Mouse (Mus musculus): ENCODE measurements around the gene Fgd6.

The Fgd6 gene

DNA sequence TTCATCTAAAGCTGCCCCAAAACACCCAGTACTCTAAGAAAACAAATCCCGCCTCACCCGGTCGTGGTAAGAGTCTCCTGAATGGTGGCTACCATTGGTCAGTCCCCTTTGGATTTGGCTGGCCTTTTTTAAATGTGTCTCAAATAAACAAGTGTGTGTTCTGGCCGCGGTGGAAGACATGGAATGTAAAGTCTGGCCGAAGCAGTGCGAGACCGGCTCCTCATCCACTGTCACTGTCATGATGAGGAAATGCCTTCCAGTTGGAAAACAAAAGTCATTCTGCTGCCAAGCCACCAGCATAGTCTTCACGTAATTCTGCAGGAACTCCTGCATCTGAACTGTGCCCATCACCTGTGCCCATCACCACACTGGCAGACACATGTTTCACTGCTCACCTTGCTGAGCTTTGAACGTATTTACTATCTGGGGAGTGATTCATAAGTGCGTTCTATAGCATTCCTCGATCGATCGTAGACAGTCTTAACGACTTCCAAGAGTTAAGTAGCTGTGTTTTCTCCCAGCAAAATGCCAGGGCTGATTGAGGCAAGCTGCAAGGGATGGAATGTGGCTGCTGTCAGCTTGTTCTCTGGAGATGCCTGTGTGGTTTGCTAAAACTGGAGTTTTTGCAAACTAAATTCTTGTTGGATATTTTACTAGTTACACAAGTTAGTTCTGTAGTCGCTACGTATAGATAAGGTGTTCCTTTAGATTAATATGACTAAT lies 60.1 kb downstream of the Fgd6 start:
- DNase-seq (ENCODE audit: low read depth, low spot score): no peak

DNA sequence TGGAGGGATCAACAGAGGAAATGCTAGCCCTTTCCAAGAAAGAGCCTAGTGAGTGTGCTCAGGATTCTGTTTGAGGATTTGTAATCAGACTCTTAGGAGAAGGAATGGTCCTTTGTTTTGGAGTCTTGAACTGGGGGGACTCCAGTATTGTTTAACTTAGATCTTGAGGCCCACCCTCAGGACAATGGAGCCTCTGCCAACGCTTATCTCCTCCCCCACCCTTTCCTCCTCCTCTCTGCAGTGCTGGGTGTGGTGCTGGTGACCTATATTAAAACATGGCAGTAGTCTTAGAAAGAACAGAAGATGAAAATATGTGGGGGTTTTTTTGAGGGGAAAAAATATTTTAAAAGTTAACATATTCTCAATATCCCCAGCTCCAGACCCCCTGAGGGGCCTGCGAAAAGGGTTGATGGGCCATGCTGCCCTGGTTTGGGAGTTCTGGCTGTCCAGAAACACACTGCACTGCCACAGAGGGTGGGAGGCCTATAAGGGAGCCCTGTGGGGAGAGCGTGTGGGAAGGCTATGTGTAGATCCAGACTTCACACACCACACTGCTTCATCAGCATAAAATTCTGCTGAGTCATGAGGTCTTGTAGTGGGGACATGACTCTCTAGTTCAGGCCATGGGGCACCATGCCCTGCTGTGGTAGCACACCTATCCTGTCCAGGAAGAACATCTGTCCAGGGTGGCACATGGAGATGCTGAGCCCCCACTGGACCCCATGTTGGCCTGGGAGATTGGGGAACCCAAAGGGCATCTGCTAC lies 61.5 kb downstream of the Fgd6 start:
- no peak for DNase-seq (ENCODE audit: low read depth, low spot score)

DNA sequence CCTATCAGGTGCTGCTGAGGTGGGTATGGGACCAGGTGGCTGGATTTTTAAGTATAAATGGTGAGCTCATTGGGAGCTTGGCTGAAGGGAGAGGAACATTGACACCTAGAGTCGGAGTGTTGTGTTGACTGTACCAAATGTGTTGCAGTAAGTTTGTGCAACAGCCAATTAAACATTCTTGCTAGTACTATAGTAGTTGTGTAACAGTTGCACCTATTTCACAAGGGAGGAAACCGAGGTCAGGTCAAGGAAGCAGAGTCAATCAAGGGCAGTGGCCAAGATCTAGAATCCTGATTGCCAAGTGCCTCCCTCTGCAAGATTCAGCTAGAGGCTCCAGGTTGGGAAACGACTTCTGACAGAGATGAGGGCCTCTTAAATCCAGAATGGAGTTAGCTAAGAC lies 62.3 kb downstream of the Fgd6 start:
- DNase-seq (ENCODE audit: low read depth, low spot score): no peak

DNA sequence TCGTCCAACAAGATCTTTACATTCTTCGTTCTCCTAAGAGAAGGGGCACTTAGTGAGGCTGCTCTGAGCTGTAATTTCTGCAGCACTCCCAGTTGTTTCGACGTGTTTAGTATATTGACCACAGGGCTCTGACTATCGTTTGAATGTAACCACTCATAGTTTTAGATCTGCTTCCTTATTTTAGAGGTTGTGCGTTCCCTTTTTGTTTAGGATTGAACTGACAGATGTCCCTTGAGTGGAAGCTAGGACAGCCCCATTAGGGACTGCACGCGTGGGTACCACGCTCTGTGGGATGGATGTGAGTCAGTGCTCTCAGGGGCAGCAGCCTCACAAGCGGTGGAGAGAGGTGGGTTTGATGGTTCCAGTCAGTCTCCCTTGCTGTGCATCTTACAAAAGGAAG lies 69.7 kb downstream of the Fgd6 start:
- DNase-seq (ENCODE audit: low read depth, low spot score): no peak

DNA sequence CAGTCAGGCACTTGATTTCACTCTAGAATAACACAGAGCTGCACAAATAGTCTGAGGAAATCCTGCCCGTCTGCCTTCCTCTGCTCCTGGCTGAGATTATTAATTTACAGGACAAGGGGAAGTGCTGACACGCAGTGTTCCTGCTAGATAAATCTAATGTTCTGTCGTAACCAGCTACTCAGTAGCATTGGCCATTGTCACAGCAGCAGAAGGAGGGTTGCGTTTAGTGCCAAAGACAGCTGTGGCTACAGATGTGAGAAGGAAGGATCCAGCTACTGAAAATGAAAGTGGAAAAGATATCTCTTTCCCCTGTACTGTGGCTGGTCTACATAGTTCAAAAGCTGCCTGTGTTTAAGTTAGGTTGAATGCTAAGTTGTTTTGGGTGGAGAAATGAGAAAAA lies 71.4 kb downstream of the Fgd6 start:
- DNase-seq (ENCODE audit: low read depth, low spot score): no peak

DNA sequence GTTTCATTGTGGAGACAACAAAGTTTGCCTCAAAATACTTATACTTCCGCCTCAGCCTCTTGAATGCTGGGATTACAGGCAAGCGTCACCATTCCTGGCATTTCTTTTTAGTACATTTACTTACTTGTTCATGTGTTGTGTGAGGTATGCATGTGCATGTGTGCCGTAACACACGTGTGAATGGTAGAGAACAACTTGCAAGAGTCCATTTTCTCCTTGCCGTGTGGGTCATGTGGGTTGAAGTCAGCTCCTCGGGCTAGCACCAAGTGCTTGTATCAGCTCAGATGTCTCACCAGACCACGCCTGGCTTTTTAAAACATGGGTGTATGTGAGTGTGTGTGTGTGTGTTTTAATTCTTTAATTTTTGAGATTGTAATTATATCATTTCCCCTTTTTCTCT lies 71.8 kb downstream of the Fgd6 start:
- no peak for DNase-seq (ENCODE audit: low read depth, low spot score)

DNA sequence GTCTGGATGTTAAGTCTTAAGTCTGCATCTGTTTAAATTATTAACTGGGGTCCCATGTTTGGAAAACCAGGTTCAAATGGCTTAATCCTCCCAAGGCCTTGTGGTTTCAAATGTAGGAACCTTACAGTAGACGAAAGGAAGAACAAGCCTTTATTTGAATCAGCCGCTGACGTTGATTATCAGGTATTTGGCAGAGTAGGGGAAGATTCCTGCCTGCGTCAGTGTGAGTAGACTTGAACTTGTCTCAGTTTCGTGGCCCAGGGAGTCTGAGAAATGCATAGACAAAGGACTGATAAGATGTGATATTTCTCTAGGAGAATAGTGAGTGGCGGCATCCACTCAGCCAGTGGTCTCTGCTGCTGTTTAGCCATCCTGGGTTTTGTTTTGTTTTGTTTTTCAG lies 73.0 kb downstream of the Fgd6 start:
- no peak for DNase-seq (ENCODE audit: low read depth, low spot score)

DNA sequence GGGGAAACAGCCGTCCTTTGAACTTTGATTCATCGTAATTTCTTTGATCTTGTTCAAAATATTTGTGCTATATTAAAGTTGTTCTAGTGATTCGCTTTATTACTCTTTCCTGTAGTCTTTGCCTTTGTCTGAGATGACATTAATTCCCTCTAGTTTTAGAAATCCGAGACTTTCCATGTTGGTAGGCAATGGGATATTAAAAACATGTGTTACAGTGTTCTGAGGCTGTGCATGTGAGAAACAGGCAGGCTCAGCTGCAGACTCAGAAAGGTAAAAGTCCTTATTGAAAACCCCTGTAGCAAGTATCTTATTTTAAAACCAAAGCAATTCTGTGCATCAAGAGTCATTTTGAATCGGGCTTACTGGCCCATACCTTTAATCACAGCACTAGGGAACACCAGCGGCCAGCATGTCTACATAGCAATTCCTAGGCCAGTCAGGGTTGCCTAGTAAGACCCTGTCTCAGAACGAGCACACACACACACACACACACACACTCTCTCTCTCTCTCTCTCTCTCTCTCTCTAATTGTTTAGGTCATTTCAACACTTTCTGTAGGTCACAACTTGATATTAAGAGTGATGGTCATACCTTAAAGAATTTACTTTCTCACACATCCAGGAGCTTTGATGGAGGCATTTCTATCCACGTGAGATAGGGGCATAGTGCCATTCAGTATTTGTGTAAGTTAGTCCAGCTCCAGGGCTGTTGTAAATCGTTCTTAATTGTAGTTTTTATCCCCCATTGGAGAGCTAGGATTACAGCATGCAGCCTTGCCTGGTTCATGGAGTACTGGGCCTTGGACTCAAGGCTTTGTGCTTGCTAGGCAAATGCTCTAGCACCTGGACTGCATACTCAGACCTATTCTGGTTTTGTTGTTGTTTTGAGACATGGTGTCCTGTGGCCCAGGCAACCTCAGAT lies 75.3 kb downstream of the Fgd6 start:
- no peak for DNase-seq (ENCODE audit: low read depth, low spot score)

DNA sequence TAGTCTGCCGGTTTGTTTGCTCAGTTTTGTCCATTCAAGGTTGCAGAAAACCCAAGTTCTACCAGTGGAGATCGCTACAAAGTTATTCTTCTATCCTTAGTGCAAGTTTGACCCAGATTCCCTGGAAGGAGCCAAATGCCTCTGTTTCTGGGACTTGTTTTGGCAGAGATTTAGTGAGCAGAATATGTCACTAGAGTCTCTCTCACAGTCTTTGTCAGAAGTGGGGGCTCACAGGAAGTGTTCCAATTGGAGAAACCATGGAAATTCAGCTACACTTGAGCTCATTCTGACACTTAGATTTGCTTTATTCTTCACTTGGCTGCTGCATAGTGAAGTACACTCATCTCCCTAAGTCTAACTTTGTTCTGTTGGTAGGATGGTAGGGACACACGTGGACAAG lies 76.4 kb downstream of the Fgd6 start:
- DNase-seq (ENCODE audit: low read depth, low spot score): no peak

DNA sequence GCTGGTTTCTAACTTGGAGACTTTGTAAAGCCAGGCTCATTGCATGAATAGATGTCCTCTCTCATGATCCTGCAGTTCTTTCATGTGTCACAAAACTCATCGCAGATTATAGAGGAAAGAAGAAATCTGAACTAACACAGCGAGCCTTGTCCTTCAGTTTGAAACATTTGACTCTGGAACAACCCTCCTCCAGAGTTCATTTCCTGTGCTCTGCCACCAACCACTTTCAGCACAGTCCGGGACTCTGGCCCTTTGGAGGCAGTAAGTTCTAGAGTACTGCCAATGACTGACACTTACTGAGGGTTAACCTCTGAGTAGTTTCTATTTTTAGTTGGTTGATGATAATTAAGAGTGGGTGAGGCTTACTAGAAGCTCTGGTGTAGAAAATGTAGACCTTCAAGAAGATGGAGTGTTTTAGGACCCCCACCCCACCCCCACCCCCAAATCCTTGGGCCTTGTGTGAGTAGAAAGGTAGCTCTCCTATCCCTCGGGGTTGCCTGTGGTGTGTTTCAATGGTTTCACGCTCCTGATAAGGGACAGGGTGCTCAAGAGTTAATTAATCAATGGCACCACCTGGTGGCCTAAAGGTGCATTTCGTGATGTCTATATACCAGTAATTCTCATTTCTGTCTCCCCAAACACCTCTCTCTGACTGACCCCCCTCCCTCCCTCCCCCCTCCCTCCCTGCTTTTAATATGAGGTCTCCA lies 80.2 kb downstream of the Fgd6 start:
- DNase-seq (ENCODE audit: low read depth, low spot score): peak; percentile 26

DNA sequence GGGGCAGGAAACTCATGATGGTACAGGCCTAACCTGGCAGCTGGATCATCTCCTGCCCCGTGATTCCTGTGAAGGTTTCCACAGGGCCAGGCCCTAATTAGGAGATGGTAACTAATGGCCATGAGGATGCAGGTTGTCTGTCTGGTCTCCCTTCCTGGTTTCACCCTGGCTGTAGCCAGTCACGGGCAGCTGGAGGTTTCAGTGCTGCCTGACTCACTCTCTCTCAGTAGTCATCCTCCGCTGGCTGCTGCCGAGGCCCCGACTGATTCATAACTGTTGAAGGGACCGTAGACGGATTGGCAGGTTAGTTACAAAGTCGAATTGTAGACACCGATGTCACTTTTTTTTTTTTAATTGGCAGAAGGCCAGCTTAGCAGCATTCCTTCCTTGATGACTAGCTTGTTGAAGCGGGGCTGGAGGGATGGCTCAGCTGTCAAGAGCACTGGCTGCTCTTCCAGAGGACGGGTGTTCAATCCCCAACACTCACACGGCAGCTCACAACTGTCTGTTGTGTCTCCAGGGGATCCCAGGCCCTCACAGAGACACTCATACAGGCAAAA lies 81.1 kb downstream of the Fgd6 start:
- DNase-seq (ENCODE audit: low read depth, low spot score): no peak

DNA sequence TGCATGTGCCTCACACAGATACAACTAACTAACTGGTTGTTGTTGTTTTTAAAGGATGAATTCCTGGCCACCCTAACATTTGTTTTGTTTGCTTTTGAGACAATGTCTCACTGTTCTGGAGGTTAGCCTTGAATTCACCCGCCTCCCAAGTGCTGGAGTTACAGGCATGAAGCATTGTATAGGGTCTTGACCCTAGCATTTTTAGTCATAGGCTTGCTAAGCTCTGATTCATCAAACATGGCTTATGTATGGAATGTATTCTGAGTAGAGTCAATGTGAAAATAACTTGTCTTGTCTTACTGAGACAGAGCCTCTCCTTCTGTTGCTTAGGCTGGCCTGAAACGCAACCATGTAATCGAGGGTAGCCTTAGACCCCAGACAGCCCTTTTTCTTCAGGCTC lies 82.1 kb downstream of the Fgd6 start:
- no peak for DNase-seq (ENCODE audit: low read depth, low spot score)

DNA sequence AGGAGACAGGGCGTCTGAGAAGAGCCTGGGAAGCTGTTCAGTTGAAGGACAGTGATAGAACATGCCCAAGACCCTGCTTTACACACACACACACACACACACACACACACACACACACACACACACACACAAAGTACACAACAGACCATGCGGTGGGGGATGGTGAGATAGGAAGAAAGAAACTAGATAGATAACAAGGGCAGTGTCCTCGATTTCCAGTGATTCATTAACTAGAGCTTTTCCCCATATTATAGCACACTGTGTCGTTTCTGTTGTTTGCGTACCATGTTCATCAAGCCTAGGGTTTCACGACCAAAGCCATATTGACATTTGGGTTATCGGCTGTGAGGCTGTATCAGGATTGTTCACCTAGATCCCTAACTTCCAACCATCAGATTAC lies 83.2 kb downstream of the Fgd6 start:
- DNase-seq (ENCODE audit: low read depth, low spot score): no peak

DNA sequence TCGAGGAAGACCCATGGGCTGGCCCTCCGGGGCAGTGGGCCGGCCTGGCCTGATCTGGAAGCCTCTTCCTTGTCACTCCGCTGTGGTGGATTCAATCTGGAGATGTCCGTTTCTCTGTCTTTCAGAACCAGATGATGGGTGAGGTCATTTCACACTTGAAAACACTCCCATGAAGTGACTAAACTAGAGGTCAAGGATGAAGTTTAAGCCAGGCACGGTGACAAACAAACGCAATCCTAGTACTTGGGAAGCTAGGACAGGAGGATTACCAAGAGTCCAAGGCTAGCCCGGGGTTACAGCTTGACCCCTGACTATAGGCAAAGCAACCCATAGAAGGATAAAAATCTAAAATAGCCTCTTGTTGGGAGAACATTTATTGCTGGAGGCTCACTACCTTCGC lies 84.9 kb downstream of the Fgd6 start:
- no peak for DNase-seq (ENCODE audit: low read depth, low spot score)

DNA sequence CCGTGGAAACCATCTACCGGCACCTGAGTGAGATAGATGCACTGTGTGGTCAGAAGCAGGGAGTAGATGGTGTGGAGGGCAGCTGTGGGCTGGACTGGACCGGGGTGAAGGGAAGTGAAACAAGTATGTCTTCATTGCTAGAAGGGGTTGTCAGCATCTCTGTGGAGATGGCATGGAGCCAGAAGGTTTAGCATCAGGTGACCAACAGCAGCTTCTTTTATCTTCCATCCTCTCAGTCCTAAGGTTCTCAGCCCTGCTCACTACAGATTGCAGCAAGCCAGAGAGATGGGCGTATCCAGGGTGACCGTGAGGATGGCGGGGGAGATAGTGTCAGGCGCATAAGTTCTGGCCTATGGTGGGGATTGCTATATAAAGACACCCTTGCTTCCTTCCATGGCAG lies 86.8 kb downstream of the Fgd6 start:
- no peak for DNase-seq (ENCODE audit: low read depth, low spot score)

DNA sequence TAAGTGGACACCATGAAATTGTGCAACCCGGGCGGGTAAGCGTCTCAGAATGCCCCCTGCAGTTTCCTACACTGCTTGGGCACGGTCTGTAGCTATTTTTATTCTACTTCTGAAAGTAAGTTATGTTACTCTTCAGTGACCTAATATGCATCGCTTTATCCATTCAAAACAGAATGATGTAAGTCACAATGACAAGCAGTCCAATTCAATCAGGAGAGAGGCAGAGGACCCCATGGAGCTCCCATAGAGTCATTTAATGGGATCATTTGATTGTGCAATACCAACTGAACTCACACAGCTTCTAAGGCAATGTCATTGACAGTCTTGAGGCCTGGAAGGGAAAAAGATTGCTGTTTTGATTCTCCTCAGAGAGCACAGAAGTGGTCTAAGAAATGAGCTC lies 87.8 kb downstream of the Fgd6 start:
- DNase-seq (ENCODE audit: low read depth, low spot score): no peak

DNA sequence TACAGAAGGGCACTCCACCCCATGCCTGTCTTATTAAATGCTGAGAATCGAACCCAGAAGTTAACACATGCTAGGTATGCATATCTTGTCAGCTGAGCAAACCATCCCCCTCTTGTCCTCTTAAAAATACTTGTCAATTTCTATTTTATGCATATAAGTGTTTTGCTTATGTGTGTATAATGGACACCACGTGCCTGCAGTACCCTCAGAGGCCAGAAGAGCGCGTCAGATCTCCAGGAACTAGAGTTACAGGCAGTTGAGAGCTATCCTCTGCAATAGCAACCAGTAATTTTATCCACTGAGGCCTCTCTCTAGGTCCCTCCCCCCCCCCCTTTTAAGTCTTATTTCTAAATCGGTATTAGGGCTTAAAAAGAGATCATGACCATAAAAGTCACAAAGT lies 88.6 kb downstream of the Fgd6 start:
- no peak for DNase-seq (ENCODE audit: low read depth, low spot score)

DNA sequence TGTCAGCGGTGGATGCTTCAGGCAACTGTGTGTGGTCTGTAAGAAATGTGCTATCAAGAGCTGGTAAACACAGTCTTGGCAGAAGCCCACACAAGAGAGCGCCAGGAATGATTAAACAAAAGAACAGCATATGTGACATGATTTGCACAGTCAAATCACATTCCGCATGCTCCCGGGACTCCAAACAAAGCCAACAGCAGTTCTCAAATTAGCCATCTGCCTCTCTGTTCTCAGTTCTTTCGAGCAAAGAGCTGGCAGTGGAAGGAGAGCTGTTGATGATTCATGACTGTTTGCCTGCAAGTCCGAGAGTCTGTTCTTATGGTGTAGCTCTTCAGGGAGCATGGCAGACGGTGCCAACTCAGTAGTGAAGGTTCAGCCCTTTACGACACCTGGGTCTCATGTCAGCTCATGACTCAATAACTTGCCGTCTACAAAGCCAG lies 93.9 kb downstream of the Fgd6 start:
- no peak for DNase-seq (ENCODE audit: low read depth, low spot score)

DNA sequence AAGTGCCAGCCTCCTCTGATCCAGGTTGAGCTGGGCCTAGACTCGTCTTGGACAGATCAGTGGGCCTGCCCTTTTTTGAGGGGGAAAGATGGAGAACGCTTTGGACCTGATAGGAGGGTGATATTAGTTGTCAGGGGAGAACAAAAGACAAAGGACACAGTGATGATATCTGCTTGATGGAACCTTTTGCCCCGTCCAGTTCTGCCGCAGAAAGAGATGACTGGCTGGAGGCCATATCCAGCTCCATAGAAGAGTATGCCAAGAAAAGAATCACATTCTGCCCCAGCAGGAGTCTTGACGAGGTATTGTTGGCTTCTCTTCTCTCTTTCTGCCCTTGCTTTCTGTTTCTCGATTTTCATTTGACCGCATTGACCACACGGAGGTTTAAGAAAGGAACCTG lies 97.3 kb downstream of the Fgd6 start:
- DNase-seq (ENCODE audit: low read depth, low spot score): no peak

DNA sequence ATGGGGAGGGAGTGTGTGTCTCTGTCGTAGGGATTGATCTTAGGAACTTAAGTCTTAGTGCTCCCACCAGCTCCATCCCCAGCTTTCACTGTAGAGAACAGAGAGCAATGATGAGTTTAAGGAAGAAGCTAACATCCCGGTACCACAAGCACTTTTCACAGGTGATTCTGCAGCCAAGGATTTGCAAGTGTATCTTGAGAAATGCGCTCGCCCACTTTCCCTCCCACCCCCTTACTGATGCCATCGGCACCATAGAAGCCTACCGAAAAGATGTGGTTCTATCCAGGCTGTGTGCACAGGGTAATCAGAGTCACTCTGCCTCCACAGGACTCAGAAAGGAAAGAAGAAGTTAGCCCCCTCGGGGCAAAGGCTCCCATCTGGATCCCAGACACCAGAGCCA lies 97.9 kb downstream of the Fgd6 start:
- no peak for DNase-seq (ENCODE audit: low read depth, low spot score)

Data from WW6 (cell line).